Mouse (Mus musculus) lung, adult 2 months (tissue): ENCODE measurements at regions not wholly inside any gene's neighbourhood (a gene's known extent, or its start where the extent isn't known, plus 50 kb on each side); places are given as distances from the start of the nearest gene placed in this dataset.

Experiments used
- CTCF ChIP-seq: fragments of 200-500 bp; IDR thresholded peaks from 2 replicates; pipeline ENCODE4 v1.5.1; 2011; ENCODE audit warnings: mild to moderate bottlenecking, low read length, control low read depth; ENCODE audit not compliant: insufficient read depth
- POLR2A ChIP-seq: fragments of 200-500 bp; IDR thresholded peaks from 2 replicates; pipeline ENCODE4 v1.6.1; 2011; ENCODE audit warnings: low read depth, mild to moderate bottlenecking, control low read depth, low read length, borderline replicate concordance; ENCODE audit errors: extremely low read depth

DNA sequence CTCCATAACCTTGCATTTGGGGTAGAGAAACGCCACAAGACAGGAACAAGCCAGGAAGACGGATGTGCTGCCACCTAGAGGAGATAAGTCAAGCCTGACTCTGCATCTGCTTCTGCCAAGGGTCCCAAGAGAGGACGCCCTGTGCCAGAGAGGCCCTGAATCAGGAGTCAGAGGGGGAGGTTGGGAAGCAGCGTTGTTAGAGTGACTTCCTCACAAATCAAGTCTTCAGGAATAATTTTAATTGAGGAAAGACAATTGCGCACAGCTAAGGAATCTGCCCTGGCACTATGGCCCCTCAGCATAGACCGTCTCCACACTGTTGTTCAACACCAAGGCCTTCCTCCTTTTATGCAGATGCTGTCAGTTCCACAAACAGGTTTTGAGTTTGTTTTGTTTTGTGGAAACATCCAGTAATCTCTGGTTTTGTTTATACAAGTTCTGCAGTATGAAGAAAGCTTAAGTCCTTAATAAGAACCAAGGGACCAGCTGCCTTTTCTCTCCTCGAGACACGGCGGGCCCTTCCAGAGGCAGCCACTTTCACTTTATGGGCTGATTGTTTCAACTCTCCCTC is 187.9 kb upstream of the Il12b start:
- TF ChIP-seq POLR2A (no peak), CTCF (peak; percentile 62)
